Mouse (Mus musculus) G1E (cell line): ENCODE measurements around the gene Plcd3.

Experiments used
- CTCF ChIP-seq: IDR thresholded peaks from 2 replicates; pipeline ENCODE4 v1.5.1; 2012; ENCODE audit warnings: low read depth, low read length, inconsistent platforms, mixed read lengths
- GATA1 ChIP-seq: IDR thresholded peaks from 2 replicates; pipeline ENCODE4 v1.6.1; 2012; ENCODE audit warnings: borderline replicate concordance, low read length, inconsistent platforms, mixed read lengths
- GATA2 ChIP-seq: IDR thresholded peaks from 2 replicates; pipeline ENCODE4 v1.6.1; 2012; ENCODE audit warnings: low read depth, low read length, inconsistent platforms, borderline replicate concordance
- POLR2AphosphoS5 ChIP-seq: IDR thresholded peaks from 2 replicates; pipeline ENCODE4 v1.6.1; 2012; ENCODE audit warnings: low read depth, low read length, inconsistent platforms; ENCODE audit not compliant: insufficient replicate concordance
- TAL1 ChIP-seq: conservative IDR thresholded peaks from 2 replicates; pipeline ENCODE4 v1.6.1; 2012; ENCODE audit warnings: low read depth, low read length, inconsistent platforms, mixed read lengths

- no peak for TF ChIP-seq CTCF
- no peak for TF ChIP-seq GATA1
- no peak for TF ChIP-seq TAL1
- TF ChIP-seq GATA2 = no peak
- no peak for TF ChIP-seq POLR2AphosphoS5
Observed at GRCm38 (mm10) chr11:103026901-103027300, 74.6 kb downstream of the Plcd3 start.
